ENCODE assay signal across 18 mouse cellular contexts in genomic region chr17:66297721-66298120, GRCm38 (mm10).
"Had no signal": no experiment of that assay in that cellular context is flagged by ENCODE, and none has a peak within 500 bp of the region (broad histone marks: within the 10 kb centered on the region; RNA-seq: fewer than 3 reads in every experiment).

No protein-coding gene starts in this region.

- H3K4me3 ChIP-seq: midbrain, embryonic 10.5 days; midbrain, embryonic 12.5 days; myocyte; neural tube, embryonic 13.5 days; neural tube, embryonic 15.5 days; stomach, embryonic 15.5 days had no signal

- H3K9me3 ChIP-seq: midbrain, embryonic 10.5 days; midbrain, embryonic 12.5 days; neural tube, embryonic 13.5 days; neural tube, embryonic 15.5 days; stomach, embryonic 15.5 days had no signal

- ATAC-seq: midbrain, embryonic 16.5 days had no signal

- DNase-seq: lung, adult 18-20 months; lung, embryonic 14.5 days; lung, postnatal 10 days; lung, postnatal 4 days; midbrain, embryonic 14.5 days; right cerebral cortex, postnatal 14 days; thymus, adult 18-20 months; thymus, postnatal 14 days; thymus, postnatal 36 days had no signal

- H3K9ac ChIP-seq: liver, embryonic 14.5 days; lung, embryonic 14.5 days; midbrain, embryonic 12.5 days; neural tube, embryonic 13.5 days; neural tube, embryonic 15.5 days; stomach, embryonic 15.5 days had no signal

- H3K36me3 ChIP-seq: midbrain, embryonic 10.5 days; midbrain, embryonic 12.5 days; neural tube, embryonic 13.5 days; neural tube, embryonic 15.5 days; stomach, embryonic 15.5 days had no signal

- H3K4me1 ChIP-seq: midbrain, embryonic 12.5 days; neural tube, embryonic 13.5 days; neural tube, embryonic 15.5 days; stomach, embryonic 15.5 days had no signal

- H3K4me2 ChIP-seq: lung, embryonic 14.5 days; midbrain, embryonic 12.5 days; neural tube, embryonic 13.5 days; neural tube, embryonic 15.5 days; stomach, embryonic 15.5 days had no signal

- H3K27ac ChIP-seq: liver, embryonic 14.5 days; midbrain, embryonic 10.5 days; midbrain, embryonic 12.5 days; neural tube, embryonic 15.5 days; stomach, embryonic 15.5 days; stomach, postnatal 0 days had no signal

- H3K27me3 ChIP-seq: midbrain, embryonic 12.5 days; neural tube, embryonic 13.5 days; neural tube, embryonic 15.5 days; stomach, embryonic 15.5 days had no signal
